Mouse (Mus musculus) heart, embryonic 11.5 days (tissue): ENCODE data around the gene Spdye4b. TPM values are rescaled to one million over a fixed set of nuclear protein-coding genes. Genes with fewer than 3 reads are reported as not detected.
A peak's percentile ranks its signal among the peaks of the same experiment; 100 is the strongest.
"Not testable (repeated sequence)": the region's sequence is repeated elsewhere in the genome, so short reads cannot be mapped to it uniquely, and the experiment has no call there.

ENCODE experiments used
- ATAC-seq: fragments of 200-750 bp; cut with Nextera tagmentation; replicated peaks from 2 replicates; pipeline ENCODE4 v1.8.0; 2017; ENCODE audit warnings: moderate library complexity; ENCODE audit not compliant: insufficient number of reproducible peaks, low FRiP score, low TSS enrichment
- H3K27ac ChIP-seq: fragments of 300-500 bp; sonication (generic); 2 replicates; pipeline ENCODE4 v1.5.1; 2014; ENCODE audit warnings: mild to moderate bottlenecking, low read depth, low read length
- H3K27me3 ChIP-seq: fragments of 300-500 bp; sonication (generic); 2 replicates; pipeline ENCODE4 v1.6.1; 2014; ENCODE audit warnings: mild to moderate bottlenecking, low read length, mixed read lengths; ENCODE audit not compliant: control insufficient read depth, insufficient read depth
- H3K36me3 ChIP-seq: fragments of 300-500 bp; sonication (generic); 2 replicates; pipeline ENCODE4 v1.6.1; 2014; ENCODE audit warnings: mild to moderate bottlenecking, low read length, moderate library complexity, mixed read lengths; ENCODE audit not compliant: control insufficient read depth, insufficient read depth
- H3K4me1 ChIP-seq: fragments of 300-500 bp; sonication (generic); 2 replicates; pipeline ENCODE4 v1.6.1; 2014; ENCODE audit warnings: low read length; ENCODE audit not compliant: control insufficient read depth, insufficient read depth
- H3K4me2 ChIP-seq: fragments of 300-500 bp; sonication (generic); 2 replicates; pipeline ENCODE4 v1.6.1; 2014; ENCODE audit warnings: mild to moderate bottlenecking, moderate library complexity
- H3K4me3 ChIP-seq: fragments of 300-500 bp; sonication (generic); 2 replicates; pipeline ENCODE4 v1.5.1; 2014; ENCODE audit warnings: low read depth, low read length
- H3K9ac ChIP-seq: fragments of 300-500 bp; sonication (generic); 2 replicates; pipeline ENCODE4 v1.6.1; 2014; ENCODE audit warnings: mild to moderate bottlenecking, low read depth, low read length, moderate library complexity
- H3K9me3 ChIP-seq: fragments of 300-500 bp; sonication (generic); replicated peaks from 2 replicates; pipeline ENCODE4 v1.6.1; 2016; ENCODE audit warnings: low read length; ENCODE audit not compliant: control insufficient read depth
- whole genome bisulfite sequencing: fragments of 180-500 bp; shearing (Covaris S2); extraction: QIAGEN DNeasy Blood & Tissue Kit; methylation state at CpG from one replicate; pipeline ENCODE4 v1.1.7; 2014; ENCODE audit not compliant: insufficient replicate concordance; 5-methylcytosine and 5-hydroxymethylcytosine counted together
- polyA plus RNA-seq: library from polyadenylated mRNA; unstranded; fragments of >200 nt; fragmentation: Nextera tagmentation; extraction: Ambion mirVana; gene quantifications from 2 replicates; pipeline ENCODE4 v1.2.1, GENCODE M21; 2014

The Spdye4b gene
- polyA plus RNA-seq, 1 experiment from 2014 or later = not detected

DNA sequence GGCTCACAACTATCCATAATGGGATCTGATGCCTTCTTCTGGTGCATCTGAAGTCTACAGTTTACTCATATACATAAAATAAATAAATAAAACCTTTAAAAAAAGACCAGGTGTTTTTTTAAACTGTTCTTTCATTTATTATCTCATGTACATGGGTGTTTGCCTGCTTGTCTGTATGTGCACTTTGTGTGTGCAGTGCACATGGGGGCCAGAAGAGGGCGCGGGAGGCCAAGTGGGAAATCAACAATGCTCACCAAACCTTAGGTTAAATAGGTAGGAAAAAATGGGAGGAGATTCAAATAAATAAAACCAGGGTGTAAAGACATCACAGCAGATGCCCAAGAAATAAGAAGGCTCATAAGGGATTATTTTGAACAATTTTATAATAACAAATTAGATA is 30.8 kb upstream of the Spdye4b start:
- Histone ChIP-seq H3K27me3 (no peaks in the 10 kb centered on the region), H3K9ac (no peak overlapping the region), H3K9me3 (no peaks in the 10 kb centered on the region), H3K4me1 (no peaks in the 10 kb centered on the region), H3K4me2 (no peak overlapping the region), H3K4me3 (no peak overlapping the region), H3K27ac (no peak overlapping the region), H3K36me3 (no peaks in the 10 kb centered on the region)
- ATAC-seq = no peak
- WGBS = 83% methylated on average over 2 of the region's 2 CpGs

DNA sequence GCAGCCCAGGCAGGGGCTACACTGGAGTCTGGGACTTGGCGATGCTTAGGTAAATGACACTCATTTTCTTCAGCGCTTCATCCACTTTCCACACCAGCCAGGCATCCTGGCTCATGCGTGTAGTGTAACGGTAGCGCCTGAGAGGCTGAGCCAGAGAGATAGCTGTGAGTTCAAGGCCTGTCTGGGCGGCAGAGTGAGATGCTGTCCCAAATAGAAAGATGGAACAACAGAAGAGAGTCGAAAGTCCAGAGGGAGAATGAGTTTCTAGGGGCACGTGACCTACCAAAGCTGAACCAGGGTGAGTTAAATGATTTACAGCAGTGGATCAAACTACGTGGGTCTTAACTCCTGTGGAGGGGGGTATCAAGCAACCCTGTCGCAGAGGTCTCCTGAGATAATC is 27.1 kb upstream of the Spdye4b start:
- Histone ChIP-seq H3K27ac (no peak overlapping the region), H3K4me2 (no peak overlapping the region), H3K9ac (no peak overlapping the region), H3K27me3 (peaks cover 25% of the 10 kb centered on the region), H3K4me3 (no peak overlapping the region), H3K4me1 (no peaks in the 10 kb centered on the region), H3K9me3 (no peaks in the 10 kb centered on the region), H3K36me3 (no peaks in the 10 kb centered on the region)
- no peak for ATAC-seq
- 85% methylated on average over 10 of the region's 10 CpGs for WGBS

DNA sequence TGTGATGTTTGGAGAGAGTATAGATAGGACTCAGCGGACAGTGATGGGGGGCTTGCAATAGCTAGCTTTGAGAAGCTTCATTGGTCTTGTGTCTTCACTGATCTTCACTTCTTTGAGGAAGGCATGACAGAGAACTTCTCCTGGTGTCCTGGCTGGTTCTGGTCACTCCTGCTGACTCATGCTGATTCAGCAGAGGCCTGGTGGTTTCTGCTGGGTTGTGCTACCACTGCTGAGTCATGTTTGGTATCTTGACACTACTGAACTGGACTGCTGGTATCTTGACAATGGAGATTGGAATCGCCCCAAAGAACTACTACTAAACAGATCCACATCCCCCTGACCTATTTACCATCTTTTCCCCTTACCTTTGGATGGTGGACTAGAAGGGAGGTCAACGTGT is 25.3 kb upstream of the Spdye4b start:
- Histone ChIP-seq H3K4me2 (no peak overlapping the region), H3K4me3 (no peak overlapping the region), H3K27me3 (peaks cover 35% of the 10 kb centered on the region), H3K9ac (no peak overlapping the region), H3K27ac (no peak overlapping the region), H3K36me3 (no peaks in the 10 kb centered on the region), H3K4me1 (no peaks in the 10 kb centered on the region), H3K9me3 (no peaks in the 10 kb centered on the region)
- no peak; the same call in 1 of the 2 replicates for ATAC-seq
- WGBS = 79% methylated on average over 3 of the region's 3 CpGs

DNA sequence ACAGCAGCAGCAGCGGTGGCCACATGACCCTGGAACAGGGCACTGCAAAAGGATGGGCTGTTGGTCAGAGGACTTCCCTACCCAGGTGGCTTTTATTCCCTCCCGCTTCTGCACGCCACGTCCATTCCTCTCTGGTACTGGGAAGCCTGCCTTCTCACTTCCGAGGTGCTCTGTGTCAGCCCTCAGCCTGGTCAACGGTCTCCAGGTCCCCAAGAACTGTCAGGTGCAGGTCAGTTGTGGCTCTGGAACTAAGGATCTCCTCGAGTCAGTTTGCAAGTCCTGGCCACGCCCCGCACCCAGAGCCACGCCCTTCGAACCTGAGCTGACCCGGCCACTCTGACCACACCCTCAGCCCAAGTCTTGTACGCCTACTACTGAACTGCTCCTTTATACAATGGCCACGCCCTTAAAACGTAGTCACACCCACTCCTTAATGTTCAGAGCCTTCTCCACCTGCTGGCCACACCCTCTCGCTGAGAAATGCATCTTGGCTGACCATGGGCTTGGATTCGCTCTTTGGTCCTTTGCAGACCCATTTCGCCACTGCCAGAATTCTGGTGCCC is 15.2 kb upstream of the Spdye4b start:
- 12% methylated on average over 18 of the region's 18 CpGs for WGBS
- ATAC-seq = peak; percentile 59; the same call in 1 of the 2 replicates
- 0 out of 2 replicates have a peak, but pooled peaks cover 6% of the 10 kb centered on the region for H3K4me1 ChIP-seq
- no peaks in the 10 kb centered on the region for H3K36me3 ChIP-seq
- peak overlapping the region; percentile 52 for H3K4me2 ChIP-seq
- H3K27ac ChIP-seq = no peak overlapping the region
- H3K27me3 ChIP-seq = no peaks in the 10 kb centered on the region
- 0 out of 2 replicates have a peak overlapping the region, but pooled peaks have one; percentile 19 for H3K4me3 ChIP-seq
- no peaks in the 10 kb centered on the region for H3K9me3 ChIP-seq
- H3K9ac ChIP-seq = no peak overlapping the region

DNA sequence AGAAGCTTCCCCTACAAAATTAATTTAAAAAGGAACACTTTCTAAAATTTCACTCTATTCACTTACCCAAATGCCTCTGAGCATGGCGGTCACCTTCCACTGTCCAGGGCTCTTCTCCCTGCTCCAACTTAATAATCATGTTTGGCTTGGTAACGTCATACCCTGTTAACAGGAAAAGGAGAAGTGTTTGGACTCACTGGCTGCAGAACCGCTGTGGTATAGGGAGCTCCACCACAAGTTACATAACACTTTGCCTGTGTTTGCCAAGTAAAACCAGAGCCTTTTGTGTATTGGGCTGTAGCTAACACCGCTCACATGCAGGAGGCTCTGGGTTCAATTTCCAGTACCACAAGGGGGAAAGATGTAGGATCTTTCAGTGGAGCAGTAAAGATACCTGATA is 4.8 kb upstream of the Spdye4b start:
- H3K27me3 ChIP-seq = no peaks in the 10 kb centered on the region
- peaks cover 9% of the 10 kb centered on the region; the same call in 1 of the 2 replicates for H3K4me1 ChIP-seq
- 92% methylated on average over 4 of the region's 4 CpGs for WGBS
- H3K4me2 ChIP-seq = no peak overlapping the region
- no peak for ATAC-seq
- no peak overlapping the region for H3K27ac ChIP-seq
- H3K9me3 ChIP-seq = peaks cover 9% of the 10 kb centered on the region; the same call in 1 of the 2 replicates
- peaks cover 56% of the 10 kb centered on the region for H3K36me3 ChIP-seq
- no peak overlapping the region for H3K4me3 ChIP-seq
- H3K9ac ChIP-seq = no peak overlapping the region

DNA sequence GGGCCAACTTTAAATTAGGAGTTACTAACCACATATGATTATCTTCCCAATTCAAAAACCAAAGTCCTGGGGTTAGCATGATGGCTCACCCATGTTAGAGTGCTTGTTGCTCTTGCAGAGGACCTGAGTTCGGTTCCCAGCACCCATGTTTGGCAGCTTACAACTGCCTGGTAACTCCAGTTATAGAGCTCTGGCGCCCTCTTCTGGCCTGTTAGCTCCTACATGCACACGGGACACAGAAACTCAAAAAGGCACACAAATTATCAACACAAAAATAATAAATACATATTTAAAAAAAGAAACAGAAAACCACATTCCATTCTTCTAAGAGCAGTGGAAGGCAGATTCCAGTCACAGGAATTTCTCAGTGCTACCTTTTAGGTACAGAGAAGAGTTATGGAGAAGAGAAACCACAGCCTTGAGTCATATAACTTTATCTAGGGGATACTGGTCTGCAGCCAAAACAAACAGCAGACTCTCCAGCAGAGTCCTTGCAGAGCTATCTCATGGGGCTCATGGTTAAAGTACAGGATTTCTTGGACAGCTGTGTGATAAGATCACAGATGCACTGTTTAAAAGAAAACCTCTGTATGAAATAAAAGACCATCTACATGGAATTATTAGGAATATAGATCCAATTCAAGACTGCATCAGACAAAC is 3.1 kb upstream of the Spdye4b start:
- Histone ChIP-seq H3K36me3 (peaks cover 50% of the 10 kb centered on the region), H3K27ac (no peak overlapping the region)
- ATAC-seq = no peak

DNA sequence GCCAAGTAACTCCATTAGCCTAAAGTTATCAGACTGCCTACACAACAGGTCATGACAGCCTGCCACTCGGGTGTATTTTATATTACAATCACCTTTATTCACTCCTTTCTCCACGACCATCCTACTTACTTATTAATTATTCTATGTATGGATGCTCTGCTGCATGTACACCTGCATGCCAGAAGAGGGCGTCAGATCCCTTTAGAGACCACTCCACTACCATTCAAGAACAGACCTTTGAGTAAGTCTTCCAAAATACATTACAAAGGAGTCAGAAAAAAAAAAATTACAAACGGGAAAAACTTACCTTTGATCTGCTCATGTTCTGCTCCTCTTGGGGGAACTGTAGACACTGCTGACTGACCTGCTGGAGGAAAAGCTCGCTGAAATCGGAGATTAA is 1.6 kb upstream of the Spdye4b start:
- peak overlapping the region; percentile 73 for H3K4me2 ChIP-seq
- H3K4me1 ChIP-seq = peaks cover 9% of the 10 kb centered on the region; the same call in 1 of the 2 replicates
- no peak for ATAC-seq
- H3K36me3 ChIP-seq = peaks cover 35% of the 10 kb centered on the region
- no peaks in the 10 kb centered on the region for H3K27me3 ChIP-seq
- no peak overlapping the region for H3K27ac ChIP-seq
- WGBS = 34% methylated on average over 6 of the region's 6 CpGs
- H3K9me3 ChIP-seq = peaks cover 4% of the 10 kb centered on the region; the same call in 1 of the 2 replicates
- no peak overlapping the region for H3K9ac ChIP-seq
- no peak overlapping the region for H3K4me3 ChIP-seq

More for the DNA sequence above, 3.1 kb upstream of the Spdye4b start:
- H3K4me3 ChIP-seq = no peak overlapping the region
- peaks cover 9% of the 10 kb centered on the region; the same call in 1 of the 2 replicates for H3K4me1 ChIP-seq
- H3K27me3 ChIP-seq = no peaks in the 10 kb centered on the region
- 89% methylated on average over 3 of the region's 3 CpGs for WGBS
- no peak overlapping the region for H3K9ac ChIP-seq
- H3K4me2 ChIP-seq = no peak overlapping the region
- H3K9me3 ChIP-seq = peaks cover 9% of the 10 kb centered on the region; the same call in 1 of the 2 replicates

DNA sequence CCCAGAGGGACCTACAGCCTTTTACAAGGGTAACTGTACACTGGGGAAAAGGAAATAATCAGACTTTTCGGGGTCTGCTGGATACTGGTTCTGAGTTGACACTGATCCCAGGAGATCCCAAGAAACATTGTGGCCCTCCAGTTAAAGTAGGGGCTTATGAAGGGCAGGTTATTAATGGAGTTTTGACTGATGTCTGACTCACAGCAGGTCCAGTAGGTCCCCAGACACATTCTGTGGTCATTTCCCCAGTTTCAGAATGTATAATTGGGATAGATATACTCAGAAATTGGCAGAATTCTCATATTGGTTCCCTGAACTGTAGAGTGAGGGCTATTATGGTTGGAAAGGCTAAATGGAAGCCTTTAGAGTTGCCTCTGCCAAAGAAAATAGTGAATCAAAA is 7.2 kb downstream of the Spdye4b start:
- not testable (repeated sequence) for H3K4me1 ChIP-seq, H3K27me3 ChIP-seq, H3K4me2 ChIP-seq, ATAC-seq, H3K27ac ChIP-seq, H3K4me3 ChIP-seq, H3K9me3 ChIP-seq, H3K9ac ChIP-seq, H3K36me3 ChIP-seq
- no CpG with 5 or more reads among the region's 1 CpGs for WGBS

DNA sequence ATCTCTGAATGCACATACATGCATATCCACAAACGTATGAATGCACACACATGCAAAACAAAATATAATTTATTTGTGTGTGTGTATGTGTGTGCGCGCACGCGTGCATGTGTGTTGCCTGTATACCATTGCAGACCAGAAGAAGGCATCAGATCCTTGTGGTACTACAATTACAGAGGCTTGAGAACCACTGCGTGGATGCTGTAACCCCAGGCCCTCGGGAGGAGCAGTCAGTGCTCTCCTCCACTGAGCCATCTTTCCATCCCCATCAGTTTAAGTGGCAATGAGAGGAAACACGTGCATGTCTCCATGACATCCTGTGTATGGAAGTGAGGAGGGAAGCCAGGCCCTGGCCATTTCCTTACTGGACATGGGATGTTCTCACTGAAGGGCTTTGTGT is 12.0 kb downstream of the Spdye4b start:
- Histone ChIP-seq H3K27me3 (no peaks in the 10 kb centered on the region), H3K36me3 (no peaks in the 10 kb centered on the region), H3K9ac (no peak overlapping the region), H3K4me3 (no peak overlapping the region), H3K27ac (no peak overlapping the region), H3K4me2 (no peak overlapping the region), H3K4me1 (no peaks in the 10 kb centered on the region), H3K9me3 (no peaks in the 10 kb centered on the region)
- WGBS = 79% methylated on average over 8 of the region's 8 CpGs
- no peak for ATAC-seq
